Comparison of ENCODE assay signal across 8 mouse cellular contexts in genomic region chr4:66482495-66483291, GRCm38 (mm10).
DNase-seq lines count a peak whose midpoint lies in the region; ATAC-seq and TF ChIP-seq lines count a peak whose summit lies in the region.
"Had no signal": no experiment of that assay in that cellular context is flagged by ENCODE, and none has a peak within 500 bp of the region (broad histone marks: within the 10 kb centered on the region; RNA-seq: fewer than 3 reads in every experiment).

No protein-coding gene starts in this region.

- peak; percentile 94 for DNase-seq in brain, embryonic 14.5 days (ENCODE audit: low read depth)
- DNase-seq in heart, adult 8-10 months (ENCODE audit: low spot score): peak; percentile 73
- DNase-seq in kidney, adult 2 months: peak; percentile 52
- peak; percentile 25 to 69 for DNase-seq in left cerebral cortex, postnatal 14 days (ENCODE audit: low spot score in 2 of 2)

- H3K27me3 ChIP-seq in embryonic facial prominence, embryonic 12.5 days: no peaks in the 10 kb centered on the region
- 0 out of 2 replicates have a peak, but pooled peaks cover 1% of the 10 kb centered on the region for H3K27me3 ChIP-seq in kidney, adult 2 months (replicated peaks; ENCODE audit: control insufficient read depth, insufficient read depth, low read length)
- H3K27me3 ChIP-seq in neural tube, embryonic 15.5 days (replicated peaks): no peaks in the 10 kb centered on the region
- H3K27me3 ChIP-seq: limb, embryonic 12.5 days had no signal

- no peak for TF ChIP-seq CTCF in brain, embryonic 14.5 days (IDR thresholded peaks at IDR 0.05; ENCODE audit: borderline replicate concordance, extremely low read depth, insufficient read depth, insufficient read length)
- TF ChIP-seq CTCF in kidney, adult 2 months (conservative IDR thresholded peaks at IDR 0.05; ENCODE audit: insufficient read depth, insufficient read length, low read depth, low read length): no peak

- H3K9me3 ChIP-seq in embryonic facial prominence, embryonic 12.5 days: no peaks in the 10 kb centered on the region
- no peaks in the 10 kb centered on the region for H3K9me3 ChIP-seq in neural tube, embryonic 15.5 days (replicated peaks)
- H3K9me3 ChIP-seq: limb, embryonic 12.5 days had no signal

- H3K36me3 ChIP-seq in embryonic facial prominence, embryonic 12.5 days: no peaks in the 10 kb centered on the region
- no peaks in the 10 kb centered on the region for H3K36me3 ChIP-seq in kidney, adult 2 months (ENCODE audit: control insufficient read depth, insufficient read depth, low read length)
- H3K36me3 ChIP-seq in neural tube, embryonic 15.5 days: no peaks in the 10 kb centered on the region
- H3K36me3 ChIP-seq: limb, embryonic 12.5 days had no signal

- no peak overlapping the region for H3K27ac ChIP-seq in embryonic facial prominence, embryonic 12.5 days
- H3K27ac ChIP-seq in kidney, adult 2 months (ENCODE audit: insufficient read depth, low read depth, low read length): no peak overlapping the region
- H3K27ac ChIP-seq in neural tube, embryonic 15.5 days (replicated peaks): peak overlapping the region; percentile 37
- H3K27ac ChIP-seq: limb, embryonic 12.5 days had no signal

- peak; percentile 82; the same call in 1 of the 2 replicates for ATAC-seq in embryonic facial prominence, embryonic 12.5 days (ENCODE audit: insufficient number of reproducible peaks, insufficient read depth, low FRiP score, low TSS enrichment)
- peak; percentile 91 for ATAC-seq in neural tube, embryonic 15.5 days (ENCODE audit: low FRiP score)
- ATAC-seq in granulocyte monocyte progenitor cell, adult 5-6 weeks (replicated peaks; ENCODE audit: poor library complexity, severe bottlenecking): no peak

- H3K4me3 ChIP-seq in embryonic facial prominence, embryonic 12.5 days: no peak overlapping the region
- H3K4me3 ChIP-seq in kidney, adult 2 months (ENCODE audit: insufficient read depth, low read depth, low read length): no peak overlapping the region
- H3K4me3 ChIP-seq in neural tube, embryonic 15.5 days (replicated peaks): no peak overlapping the region
- H3K4me3 ChIP-seq: limb, embryonic 12.5 days had no signal

- H3K9ac ChIP-seq in embryonic facial prominence, embryonic 12.5 days: no peak overlapping the region
- no peak overlapping the region for H3K9ac ChIP-seq in neural tube, embryonic 15.5 days (replicated peaks)
- H3K9ac ChIP-seq: limb, embryonic 12.5 days had no signal

- intact Hi-C loops in left cerebral cortex, postnatal 14 days (cut with DNase I): no loop called here

- TF ChIP-seq POLR2A in brain, embryonic 14.5 days (IDR thresholded peaks at IDR 0.05; ENCODE audit: borderline replicate concordance, extremely low read depth, insufficient read depth, insufficient read length, poor library complexity, severe bottlenecking): no peak
- no peak for TF ChIP-seq POLR2A in kidney, adult 2 months (IDR thresholded peaks at IDR 0.05; ENCODE audit: low read depth, low read length)

- H3K4me2 ChIP-seq in embryonic facial prominence, embryonic 12.5 days (replicated peaks): no peak overlapping the region
- no peak overlapping the region; the same call in 1 of the 2 replicates for H3K4me2 ChIP-seq in neural tube, embryonic 15.5 days
- H3K4me2 ChIP-seq: limb, embryonic 12.5 days had no signal

- WGBS in embryonic facial prominence, embryonic 12.5 days: 41% methylated on average over 2 of the region's 2 CpGs
- WGBS in kidney, adult 2 months: 26% methylated on average over 2 of the region's 2 CpGs
- 37% methylated on average over 2 of the region's 2 CpGs for WGBS in neural tube, embryonic 15.5 days

- H3K4me1 ChIP-seq in embryonic facial prominence, embryonic 12.5 days: no peaks in the 10 kb centered on the region
- H3K4me1 ChIP-seq in kidney, adult 2 months (ENCODE audit: control insufficient read depth, insufficient read depth, low read length): no peaks in the 10 kb centered on the region
- peaks cover 6% of the 10 kb centered on the region; the same call in 1 of the 2 replicates for H3K4me1 ChIP-seq in neural tube, embryonic 15.5 days
- H3K4me1 ChIP-seq: limb, embryonic 12.5 days had no signal
